Mouse (Mus musculus): ENCODE data around the gene Nek3. TPM values are rescaled to one million over a fixed set of nuclear protein-coding genes. Genes with fewer than 3 reads are reported as not detected.
"Not testable (repeated sequence)": the region's sequence is repeated elsewhere in the genome, so short reads cannot be mapped to it uniquely, and the experiment has no call there.

Nek3 gene
- polyA plus RNA-seq, 1 experiment from 2014 or later = 8.3 TPM

DNA sequence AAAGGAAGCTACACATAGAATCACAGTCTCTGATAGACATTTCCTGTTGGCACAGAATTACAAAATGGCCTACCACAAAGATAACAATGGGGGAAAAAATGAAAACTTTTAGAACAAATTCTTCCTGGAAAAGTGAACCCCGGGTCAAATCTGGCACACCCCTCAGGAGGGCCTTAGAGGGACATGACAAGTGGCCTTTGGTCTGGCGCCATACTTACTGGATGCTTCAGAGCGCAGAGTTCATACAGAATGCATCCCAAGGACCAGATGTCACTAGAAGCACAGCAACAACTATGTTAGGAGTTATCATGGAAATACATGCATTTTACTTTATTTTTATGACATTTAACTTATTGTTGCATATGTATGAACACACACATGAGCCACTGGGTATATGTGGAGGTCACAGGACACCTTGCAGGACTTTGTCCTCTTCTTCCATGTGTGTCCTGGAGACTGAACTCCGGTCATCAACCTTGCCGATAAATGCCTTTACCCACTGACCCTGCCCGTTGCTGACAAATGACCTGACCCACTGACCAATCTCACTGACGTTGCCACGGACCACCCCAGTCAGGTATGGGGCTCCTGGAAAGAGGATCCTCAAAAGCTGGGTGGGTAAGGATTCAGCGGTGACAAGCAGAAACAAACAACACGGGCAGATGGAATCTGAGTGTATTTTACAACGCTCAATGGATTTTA, 16.4 kb downstream of the Nek3 start:
- no peak overlapping the region for H3K4me3 ChIP-seq (ENCODE audit: low read length)
- H3K27me3 ChIP-seq (replicated peaks; ENCODE audit: control insufficient read depth, insufficient read depth, low read length) = no peaks in the 10 kb centered on the region
- ATAC-seq = no peak
- no peaks in the 10 kb centered on the region for H3K9me3 ChIP-seq (ENCODE audit: control insufficient read depth, low read length)
- no peak overlapping the region for H3K9ac ChIP-seq (ENCODE audit: low read depth, low read length)
- no peak overlapping the region for H3K4me2 ChIP-seq (ENCODE audit: low read length)
- H3K4me1 ChIP-seq (ENCODE audit: control insufficient read depth, insufficient read depth, low read depth, low read length) = no peaks in the 10 kb centered on the region
- no peak overlapping the region for H3K27ac ChIP-seq (ENCODE audit: low read depth, low read length)
- 93% methylated on average over 11 of the region's 11 CpGs for WGBS
- no peaks in the 10 kb centered on the region for H3K36me3 ChIP-seq (ENCODE audit: control insufficient read depth, insufficient read depth, low read length)

DNA sequence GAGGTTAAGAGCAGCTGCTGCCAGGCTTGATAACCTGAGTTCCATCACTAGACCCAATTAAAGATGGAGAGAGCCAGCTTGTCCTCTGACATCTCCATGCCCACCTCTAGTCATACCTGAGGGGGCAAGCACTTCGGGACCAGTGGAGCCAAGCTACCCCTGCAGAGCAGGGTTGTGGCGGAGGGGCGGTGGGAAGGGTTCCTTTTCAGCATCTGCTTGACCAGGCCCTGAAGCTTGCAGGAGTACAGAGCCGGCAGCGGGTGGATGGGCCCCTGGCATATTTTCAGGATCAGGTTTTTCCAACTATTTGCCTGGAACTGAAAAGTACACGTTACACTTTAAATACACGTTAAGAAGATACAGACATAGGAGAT, 17.9 kb downstream of the Nek3 start:
- no peaks in the 10 kb centered on the region for H3K36me3 ChIP-seq (ENCODE audit: control insufficient read depth, insufficient read depth, low read length)
- H3K4me3 ChIP-seq (ENCODE audit: low read length) = no peak overlapping the region
- no peaks in the 10 kb centered on the region for H3K9me3 ChIP-seq (ENCODE audit: control insufficient read depth, low read length)
- 95% methylated on average over 7 of the region's 7 CpGs for WGBS
- no peak for ATAC-seq
- H3K27ac ChIP-seq (ENCODE audit: low read depth, low read length) = no peak overlapping the region
- H3K27me3 ChIP-seq (replicated peaks; ENCODE audit: control insufficient read depth, insufficient read depth, low read length) = no peaks in the 10 kb centered on the region
- no peaks in the 10 kb centered on the region for H3K4me1 ChIP-seq (ENCODE audit: control insufficient read depth, insufficient read depth, low read depth, low read length)
- H3K9ac ChIP-seq (ENCODE audit: low read depth, low read length) = no peak overlapping the region
- H3K4me2 ChIP-seq (ENCODE audit: low read length) = no peak overlapping the region

- H3K4me2 ChIP-seq (ENCODE audit: low read length) = no peak overlapping the region
- no peak overlapping the region for H3K4me3 ChIP-seq (ENCODE audit: low read length)
- no peak overlapping the region for H3K27ac ChIP-seq (ENCODE audit: low read depth, low read length)
- 80% methylated on average over 9 of the region's 9 CpGs for WGBS
- ATAC-seq = no peak
- no peak overlapping the region for H3K9ac ChIP-seq (ENCODE audit: low read depth, low read length)
- no peaks in the 10 kb centered on the region for H3K9me3 ChIP-seq (ENCODE audit: control insufficient read depth, low read length)
- H3K36me3 ChIP-seq (ENCODE audit: control insufficient read depth, insufficient read depth, low read length) = no peaks in the 10 kb centered on the region
- H3K27me3 ChIP-seq (replicated peaks; ENCODE audit: control insufficient read depth, insufficient read depth, low read length) = no peaks in the 10 kb centered on the region
- H3K4me1 ChIP-seq (ENCODE audit: control insufficient read depth, insufficient read depth, low read depth, low read length) = no peaks in the 10 kb centered on the region
Observed at GRCm38 (mm10) chr8:22147706-22148366, 18.4 kb downstream of the Nek3 start.

GRCm38 (mm10) chr8:22145831-22146230, 20.4 kb downstream of the Nek3 start:
- no peak overlapping the region for H3K9ac ChIP-seq (ENCODE audit: low read depth, low read length)
- ATAC-seq = no peak
- no peak overlapping the region for H3K4me2 ChIP-seq (ENCODE audit: low read length)
- H3K27ac ChIP-seq (ENCODE audit: low read depth, low read length) = no peak overlapping the region
- 82% methylated on average over 6 of the region's 6 CpGs for WGBS
- no peaks in the 10 kb centered on the region for H3K9me3 ChIP-seq (ENCODE audit: control insufficient read depth, low read length)
- H3K36me3 ChIP-seq (ENCODE audit: control insufficient read depth, insufficient read depth, low read length) = no peaks in the 10 kb centered on the region
- H3K27me3 ChIP-seq (replicated peaks; ENCODE audit: control insufficient read depth, insufficient read depth, low read length) = no peaks in the 10 kb centered on the region
- H3K4me1 ChIP-seq (ENCODE audit: control insufficient read depth, insufficient read depth, low read depth, low read length) = no peaks in the 10 kb centered on the region
- H3K4me3 ChIP-seq (ENCODE audit: low read length) = no peak overlapping the region

- WGBS = 83% methylated on average over 1 of the region's 1 CpGs
- no peak overlapping the region for H3K9ac ChIP-seq (ENCODE audit: low read depth, low read length)
- no peak overlapping the region for H3K27ac ChIP-seq (ENCODE audit: low read depth, low read length)
- no peak overlapping the region for H3K4me2 ChIP-seq (ENCODE audit: low read length)
- ATAC-seq = peak; percentile 64; the same call in 1 of the 2 replicates
- no peaks in the 10 kb centered on the region; the same call in 1 of the 2 replicates for H3K36me3 ChIP-seq (ENCODE audit: control insufficient read depth, insufficient read depth, low read length)
- H3K4me3 ChIP-seq (ENCODE audit: low read length) = no peak overlapping the region
- H3K9me3 ChIP-seq (ENCODE audit: control insufficient read depth, low read length) = no peaks in the 10 kb centered on the region
- no peaks in the 10 kb centered on the region for H3K27me3 ChIP-seq (replicated peaks; ENCODE audit: control insufficient read depth, insufficient read depth, low read length)
- no peaks in the 10 kb centered on the region for H3K4me1 ChIP-seq (ENCODE audit: control insufficient read depth, insufficient read depth, low read depth, low read length)
Observed at GRCm38 (mm10) chr8:22143764-22144491, 22.3 kb downstream of the Nek3 start.

- Histone ChIP-seq H3K4me2 (ENCODE audit: low read length) (no peak overlapping the region), H3K27ac (ENCODE audit: low read depth, low read length) (no peak overlapping the region), H3K4me1 (ENCODE audit: control insufficient read depth, insufficient read depth, low read depth, low read length) (no peaks in the 10 kb centered on the region), H3K9me3 (ENCODE audit: control insufficient read depth, low read length) (no peaks in the 10 kb centered on the region), H3K36me3 (ENCODE audit: control insufficient read depth, insufficient read depth, low read length) (no peaks in the 10 kb centered on the region; the same call in 1 of the 2 replicates), H3K27me3 (replicated peaks; ENCODE audit: control insufficient read depth, insufficient read depth, low read length) (no peaks in the 10 kb centered on the region), H3K9ac (ENCODE audit: low read depth, low read length) (no peak overlapping the region), H3K4me3 (ENCODE audit: low read length) (no peak overlapping the region)
- 87% methylated on average over 4 of the region's 4 CpGs for WGBS
- no peak for ATAC-seq
Observed at GRCm38 (mm10) chr8:22142592-22142991, 23.6 kb downstream of the Nek3 start.

DNA sequence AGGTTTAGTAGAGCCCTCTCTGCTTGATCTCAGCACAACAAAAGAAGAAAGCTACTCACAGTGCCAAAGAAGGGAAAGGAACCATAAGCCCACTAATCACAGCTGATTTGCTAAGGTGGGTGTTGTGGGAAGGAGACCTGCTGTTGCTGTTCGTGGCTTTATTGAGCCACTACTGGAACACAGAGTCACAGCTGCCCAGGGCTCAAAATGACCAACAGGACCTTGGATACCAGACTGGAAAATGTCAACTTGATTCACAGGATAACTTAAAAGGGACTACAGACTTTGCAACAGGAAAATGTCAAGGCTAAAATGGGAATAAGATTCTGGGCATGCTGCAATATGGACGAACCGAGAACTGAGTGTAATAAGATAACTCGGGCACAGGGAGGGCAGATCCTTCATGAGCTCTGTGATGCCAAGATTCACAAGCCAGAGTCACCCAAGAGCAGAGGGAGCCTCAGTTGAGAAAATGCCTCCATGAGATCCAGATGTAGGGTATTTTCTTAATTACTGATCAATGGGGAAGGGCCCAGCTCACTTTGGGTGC, 24.3 kb downstream of the Nek3 start:
- WGBS = 94% methylated on average over 4 of the region's 4 CpGs
- Histone ChIP-seq H3K36me3 (ENCODE audit: control insufficient read depth, insufficient read depth, low read length) (no peaks in the 10 kb centered on the region; the same call in 1 of the 2 replicates), H3K9ac (ENCODE audit: low read depth, low read length) (no peak overlapping the region), H3K27ac (ENCODE audit: low read depth, low read length) (no peak overlapping the region), H3K4me1 (ENCODE audit: control insufficient read depth, insufficient read depth, low read depth, low read length) (no peaks in the 10 kb centered on the region), H3K9me3 (ENCODE audit: control insufficient read depth, low read length) (no peaks in the 10 kb centered on the region), H3K27me3 (replicated peaks; ENCODE audit: control insufficient read depth, insufficient read depth, low read length) (no peaks in the 10 kb centered on the region), H3K4me3 (ENCODE audit: low read length) (no peak overlapping the region), H3K4me2 (ENCODE audit: low read length) (no peak overlapping the region)
- no peak for ATAC-seq

GRCm38 (mm10) chr8:22136462-22136861, 29.8 kb downstream of the Nek3 start:
- not testable (repeated sequence) for H3K9me3 ChIP-seq (ENCODE audit: control insufficient read depth, low read length); H3K9ac ChIP-seq (ENCODE audit: low read depth, low read length); H3K4me3 ChIP-seq (ENCODE audit: low read length); H3K27me3 ChIP-seq (replicated peaks; ENCODE audit: control insufficient read depth, insufficient read depth, low read length); H3K36me3 ChIP-seq (ENCODE audit: control insufficient read depth, insufficient read depth, low read length); ATAC-seq; H3K4me2 ChIP-seq (ENCODE audit: low read length); H3K27ac ChIP-seq (ENCODE audit: low read depth, low read length); H3K4me1 ChIP-seq (ENCODE audit: control insufficient read depth, insufficient read depth, low read depth, low read length)
- 81% methylated on average over 9 of the region's 9 CpGs for WGBS

DNA sequence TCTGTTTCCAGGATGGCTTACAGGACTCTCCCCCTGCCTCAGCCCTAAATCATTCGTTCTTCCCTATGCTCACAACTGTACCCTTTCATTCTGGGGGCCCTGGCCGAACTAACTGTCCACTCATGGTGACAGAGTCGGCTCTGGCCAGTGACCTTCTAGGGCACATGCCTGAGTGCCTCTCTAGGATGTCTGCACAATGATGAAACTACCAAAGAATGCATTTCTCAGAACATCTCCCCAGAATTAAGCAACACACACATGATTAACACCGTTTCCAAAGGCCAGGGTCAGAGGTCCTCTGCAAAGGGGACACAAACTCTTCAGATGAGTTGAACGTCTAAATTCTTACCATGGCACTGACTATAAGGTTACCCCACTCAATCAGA, 31.5 kb downstream of the Nek3 start:
- Histone ChIP-seq H3K9me3 (ENCODE audit: control insufficient read depth, low read length) (no peaks in the 10 kb centered on the region), H3K27me3 (replicated peaks; ENCODE audit: control insufficient read depth, insufficient read depth, low read length) (no peaks in the 10 kb centered on the region), H3K4me3 (ENCODE audit: low read length) (no peak overlapping the region), H3K9ac (ENCODE audit: low read depth, low read length) (no peak overlapping the region), H3K4me2 (ENCODE audit: low read length) (no peak overlapping the region), H3K36me3 (ENCODE audit: control insufficient read depth, insufficient read depth, low read length) (no peaks in the 10 kb centered on the region), H3K27ac (ENCODE audit: low read depth, low read length) (no peak overlapping the region), H3K4me1 (ENCODE audit: control insufficient read depth, insufficient read depth, low read depth, low read length) (no peaks in the 10 kb centered on the region)
- no peak for ATAC-seq
- 85% methylated on average over 5 of the region's 5 CpGs for WGBS

All from hindbrain, embryonic 16.5 days (tissue).